Mouse (Mus musculus): ENCODE measurements around the gene Lep. TPM values are rescaled to one million over a fixed set of nuclear protein-coding genes. Genes with fewer than 3 reads are reported as not detected.

Lep gene
- polyA plus RNA-seq, 1 experiment from 2014 or later: not detected

GRCm38 (mm10) chr6:29092234-29092633, 32.2 kb downstream of the Lep start:
- Histone ChIP-seq H3K4me2 (replicated peaks) (no peak overlapping the region), H3K9ac (no peak overlapping the region), H3K36me3 (no peaks in the 10 kb centered on the region), H3K27me3 (no peaks in the 10 kb centered on the region), H3K4me1 (0 out of 2 replicates have a peak, but pooled peaks cover 2% of the 10 kb centered on the region), H3K27ac (no peak overlapping the region), H3K9me3 (peaks cover 10% of the 10 kb centered on the region; the same call in 1 of the 2 replicates), H3K4me3 (no peak overlapping the region)
- ATAC-seq (ENCODE audit: insufficient number of reproducible peaks, insufficient read depth, low FRiP score, low TSS enrichment): no peak
- 83% methylated on average over 7 of the region's 7 CpGs for WGBS

GRCm38 (mm10) chr6:29092904-29093303, 32.9 kb downstream of the Lep start:
- Histone ChIP-seq H3K4me1 (0 out of 2 replicates have a peak, but pooled peaks cover 2% of the 10 kb centered on the region), H3K27ac (no peak overlapping the region), H3K4me3 (no peak overlapping the region), H3K9me3 (peaks cover 10% of the 10 kb centered on the region; the same call in 1 of the 2 replicates), H3K4me2 (replicated peaks) (no peak overlapping the region), H3K9ac (no peak overlapping the region), H3K27me3 (no peaks in the 10 kb centered on the region), H3K36me3 (no peaks in the 10 kb centered on the region)
- WGBS: 57% methylated on average over 11 of the region's 11 CpGs
- no peak for ATAC-seq (ENCODE audit: insufficient number of reproducible peaks, insufficient read depth, low FRiP score, low TSS enrichment)

- no peak for ATAC-seq (ENCODE audit: insufficient number of reproducible peaks, insufficient read depth, low FRiP score, low TSS enrichment)
- peak overlapping the region; percentile 41; the same call in 1 of the 2 replicates for H3K27ac ChIP-seq
- no peak overlapping the region for H3K4me3 ChIP-seq
- H3K36me3 ChIP-seq: no peaks in the 10 kb centered on the region
- H3K4me2 ChIP-seq (replicated peaks): no peak overlapping the region
- H3K4me1 ChIP-seq: peaks cover 8% of the 10 kb centered on the region; the same call in 1 of the 2 replicates
- 64% methylated on average over 14 of the region's 14 CpGs for WGBS
- no peak overlapping the region for H3K9ac ChIP-seq
- H3K27me3 ChIP-seq: no peaks in the 10 kb centered on the region
- no peaks in the 10 kb centered on the region for H3K9me3 ChIP-seq
Measured at GRCm38 (mm10) chr6:29099536-29100170, 39.6 kb downstream of the Lep start.

GRCm38 (mm10) chr6:29100423-29100822, 40.4 kb downstream of the Lep start:
- WGBS: 25% methylated on average over 3 of the region's 3 CpGs

GRCm38 (mm10) chr6:29101248-29101864, 41.3 kb downstream of the Lep start:
- 82% methylated on average over 9 of the region's 9 CpGs for WGBS

More at GRCm38 (mm10) chr6:29100423-29100822, 40.4 kb downstream of the Lep start:
- Histone ChIP-seq H3K9me3 (no peaks in the 10 kb centered on the region), H3K36me3 (no peaks in the 10 kb centered on the region), H3K4me1 (peaks cover 8% of the 10 kb centered on the region; the same call in 1 of the 2 replicates), H3K9ac (no peak overlapping the region), H3K4me2 (replicated peaks) (no peak overlapping the region), H3K27ac (0 out of 2 replicates have a peak overlapping the region, but pooled peaks have one; percentile 36), H3K4me3 (no peak overlapping the region), H3K27me3 (no peaks in the 10 kb centered on the region)
- ATAC-seq (ENCODE audit: insufficient number of reproducible peaks, insufficient read depth, low FRiP score, low TSS enrichment): no peak

GRCm38 (mm10) chr6:29108376-29108775, 48.4 kb downstream of the Lep start:
- Histone ChIP-seq H3K36me3 (no peaks in the 10 kb centered on the region), H3K27ac (no peak overlapping the region), H3K4me2 (replicated peaks) (no peak overlapping the region), H3K4me3 (no peak overlapping the region), H3K4me1 (no peaks in the 10 kb centered on the region), H3K27me3 (no peaks in the 10 kb centered on the region), H3K9ac (no peak overlapping the region), H3K9me3 (0 out of 2 replicates have a peak, but pooled peaks cover 5% of the 10 kb centered on the region)
- ATAC-seq (ENCODE audit: insufficient number of reproducible peaks, insufficient read depth, low FRiP score, low TSS enrichment): no peak
- 80% methylated on average over 1 of the region's 1 CpGs for WGBS

More at GRCm38 (mm10) chr6:29101248-29101864, 41.3 kb downstream of the Lep start:
- H3K4me1 ChIP-seq: peaks cover 8% of the 10 kb centered on the region; the same call in 1 of the 2 replicates
- H3K27ac ChIP-seq: no peak overlapping the region
- no peaks in the 10 kb centered on the region for H3K9me3 ChIP-seq
- H3K27me3 ChIP-seq: no peaks in the 10 kb centered on the region
- no peak for ATAC-seq (ENCODE audit: insufficient number of reproducible peaks, insufficient read depth, low FRiP score, low TSS enrichment)
- no peak overlapping the region for H3K4me2 ChIP-seq (replicated peaks)
- H3K36me3 ChIP-seq: no peaks in the 10 kb centered on the region
- H3K4me3 ChIP-seq: no peak overlapping the region
- no peak overlapping the region for H3K9ac ChIP-seq

- no peak overlapping the region for H3K9ac ChIP-seq
- no peak overlapping the region for H3K4me3 ChIP-seq
- no peaks in the 10 kb centered on the region for H3K36me3 ChIP-seq
- 91% methylated on average over 4 of the region's 4 CpGs for WGBS
- H3K4me1 ChIP-seq: no peaks in the 10 kb centered on the region
- H3K27me3 ChIP-seq: no peaks in the 10 kb centered on the region
- no peak overlapping the region for H3K4me2 ChIP-seq (replicated peaks)
- ATAC-seq (ENCODE audit: insufficient number of reproducible peaks, insufficient read depth, low FRiP score, low TSS enrichment): no peak
- no peak overlapping the region for H3K27ac ChIP-seq
- H3K9me3 ChIP-seq: 0 out of 2 replicates have a peak, but pooled peaks cover 5% of the 10 kb centered on the region
Measured at GRCm38 (mm10) chr6:29111501-29111900, 51.5 kb downstream of the Lep start.

GRCm38 (mm10) chr6:29115756-29116155, 55.7 kb downstream of the Lep start:
- H3K4me2 ChIP-seq (replicated peaks): no peak overlapping the region
- no peak overlapping the region for H3K4me3 ChIP-seq
- no peaks in the 10 kb centered on the region for H3K36me3 ChIP-seq
- H3K9me3 ChIP-seq: 0 out of 2 replicates have a peak, but pooled peaks cover 5% of the 10 kb centered on the region
- no peaks in the 10 kb centered on the region for H3K4me1 ChIP-seq
- no peaks in the 10 kb centered on the region for H3K27me3 ChIP-seq
- no peak for ATAC-seq (ENCODE audit: insufficient number of reproducible peaks, insufficient read depth, low FRiP score, low TSS enrichment)
- H3K27ac ChIP-seq: no peak overlapping the region
- WGBS: 68% methylated on average over 7 of the region's 7 CpGs
- no peak overlapping the region for H3K9ac ChIP-seq

- Histone ChIP-seq H3K36me3 (0 out of 2 replicates have a peak, but pooled peaks cover 3% of the 10 kb centered on the region), H3K4me3 (no peak overlapping the region), H3K9ac (no peak overlapping the region), H3K27me3 (no peaks in the 10 kb centered on the region), H3K4me1 (no peaks in the 10 kb centered on the region), H3K4me2 (replicated peaks) (no peak overlapping the region), H3K27ac (no peak overlapping the region), H3K9me3 (no peaks in the 10 kb centered on the region)
- no peak for ATAC-seq (ENCODE audit: insufficient number of reproducible peaks, insufficient read depth, low FRiP score, low TSS enrichment)
- WGBS: 69% methylated on average over 7 of the region's 7 CpGs
Measured at GRCm38 (mm10) chr6:29117417-29118104, 57.5 kb downstream of the Lep start.

- Histone ChIP-seq H3K4me2 (replicated peaks) (no peak overlapping the region), H3K36me3 (0 out of 2 replicates have a peak, but pooled peaks cover 3% of the 10 kb centered on the region), H3K9ac (no peak overlapping the region), H3K4me1 (no peaks in the 10 kb centered on the region), H3K9me3 (no peaks in the 10 kb centered on the region), H3K27me3 (no peaks in the 10 kb centered on the region), H3K27ac (no peak overlapping the region), H3K4me3 (no peak overlapping the region)
- no peak for ATAC-seq (ENCODE audit: insufficient number of reproducible peaks, insufficient read depth, low FRiP score, low TSS enrichment)
Measured at GRCm38 (mm10) chr6:29118231-29118630, 58.2 kb downstream of the Lep start.

GRCm38 (mm10) chr6:29118963-29119362, 58.9 kb downstream of the Lep start:
- ATAC-seq (ENCODE audit: insufficient number of reproducible peaks, insufficient read depth, low FRiP score, low TSS enrichment): no peak
- H3K4me2 ChIP-seq (replicated peaks): no peak overlapping the region
- H3K36me3 ChIP-seq: 0 out of 2 replicates have a peak, but pooled peaks cover 4% of the 10 kb centered on the region
- 79% methylated on average over 4 of the region's 4 CpGs for WGBS
- no peaks in the 10 kb centered on the region for H3K4me1 ChIP-seq
- no peaks in the 10 kb centered on the region for H3K27me3 ChIP-seq
- no peak overlapping the region for H3K9ac ChIP-seq
- no peak overlapping the region for H3K27ac ChIP-seq
- H3K9me3 ChIP-seq: no peaks in the 10 kb centered on the region
- no peak overlapping the region for H3K4me3 ChIP-seq
